Comparison of ENCODE assay signal across 1 mouse cellular context in genomic region chr2:29770162-29770561, GRCm38 (mm10).
TF ChIP-seq lines count a peak whose summit lies in the region.

No protein-coding gene starts in this region.

TF ChIP-seq in MEL, 35 proteins besides CTCF, POLR2A, EP300 and RAD21:
- TF ChIP-seq SMC3 (IDR thresholded peaks at IDR 0.05; ENCODE audit: low read depth, low read length), result peak; percentile 26; the same call in 1 of the 2 replicates
- TF ChIP-seq TCF12 (IDR thresholded peaks at IDR 0.05; ENCODE audit: low read depth, low read length), result no peak
- no peak for TF ChIP-seq ZC3H11A (IDR thresholded peaks at IDR 0.05; ENCODE audit: low read depth, low read length)
- TF ChIP-seq CHD1 (IDR thresholded peaks at IDR 0.05; ENCODE audit: low read depth, low read length), result no peak
- TF ChIP-seq POLR2AphosphoS5 (IDR thresholded peaks at IDR 0.05; ENCODE audit: borderline replicate concordance, low read depth, low read length), result no peak
